Mouse (Mus musculus) frontal cortex, postnatal 10 days (tissue): Measurements from ENCODE around the gene Prmt8.
A peak's percentile ranks its signal among the peaks of the same experiment; 100 is the strongest.

Experiments used
- DNase-seq, 2 experiments: peaks; one replicate each; pipeline ENCODE4 v3.0.0; 2022; ENCODE audit warnings: low spot score in 2 of 2, mixed read lengths in 1 of 2

The Prmt8 gene

GRCm38 (mm10) chr6:127769275-127770156 is at the start of gene Prmt8:
TSS of gene Prmt8 (minus strand) at chr6:127769472.
- DNase-seq, result peak; percentile 38 to 59

GRCm38 (mm10) chr6:127803046-127803729 is 33.9 kb upstream of the Prmt8 start:
- peak; percentile 37 to 44 for DNase-seq

- DNase-seq, result no peak
Measured at GRCm38 (mm10) chr6:127802211-127802610, 32.9 kb upstream of the Prmt8 start.

GRCm38 (mm10) chr6:127790023-127790422 is 20.8 kb upstream of the Prmt8 start:
- DNase-seq, result no peak

- DNase-seq, result peak; percentile 50 to 73
Measured at GRCm38 (mm10) chr6:127770806-127771205, 1.5 kb upstream of the Prmt8 start.

GRCm38 (mm10) chr6:127768621-127769274 is 524 bp downstream of the Prmt8 start:
- peak in 1 of 2 experiments; percentile 33 for DNase-seq

GRCm38 (mm10) chr6:127767706-127768493 is 1.4 kb downstream of the Prmt8 start:
- peak in 1 of 2 experiments; percentile 56 for DNase-seq

GRCm38 (mm10) chr6:127767201-127767705 is 2.0 kb downstream of the Prmt8 start:
- peak in 1 of 2 experiments; percentile 58 for DNase-seq

- DNase-seq, result peak in 1 of 2 experiments; percentile 47
Measured at GRCm38 (mm10) chr6:127766641-127767200, 2.6 kb downstream of the Prmt8 start.

- peak in 1 of 2 experiments; percentile 47 for DNase-seq
Measured at GRCm38 (mm10) chr6:127766041-127766604, 3.1 kb downstream of the Prmt8 start.

GRCm38 (mm10) chr6:127765573-127765972 is 3.7 kb downstream of the Prmt8 start:
- no peak for DNase-seq

GRCm38 (mm10) chr6:127758264-127758663 is 11.0 kb downstream of the Prmt8 start:
- DNase-seq, result no peak

- DNase-seq, result no peak
Measured at GRCm38 (mm10) chr6:127757667-127758167, 11.6 kb downstream of the Prmt8 start.

- no peak for DNase-seq
Measured at GRCm38 (mm10) chr6:127756856-127757255, 12.4 kb downstream of the Prmt8 start.

- no peak for DNase-seq
Measured at GRCm38 (mm10) chr6:127753228-127753627, 16.0 kb downstream of the Prmt8 start.

- no peak for DNase-seq
Measured at GRCm38 (mm10) chr6:127752681-127753080, 16.6 kb downstream of the Prmt8 start.

- no peak for DNase-seq
Measured at GRCm38 (mm10) chr6:127751499-127751898, 17.8 kb downstream of the Prmt8 start.

- DNase-seq, result no peak
Measured at GRCm38 (mm10) chr6:127748793-127749192, 20.5 kb downstream of the Prmt8 start.

- no peak for DNase-seq
Measured at GRCm38 (mm10) chr6:127742290-127742689, 27.0 kb downstream of the Prmt8 start.

GRCm38 (mm10) chr6:127741162-127741561 is 28.1 kb downstream of the Prmt8 start:
- DNase-seq, result no peak
